Comparison of ENCODE assay signal across 10 mouse cellular contexts in the genomic region with DNA sequence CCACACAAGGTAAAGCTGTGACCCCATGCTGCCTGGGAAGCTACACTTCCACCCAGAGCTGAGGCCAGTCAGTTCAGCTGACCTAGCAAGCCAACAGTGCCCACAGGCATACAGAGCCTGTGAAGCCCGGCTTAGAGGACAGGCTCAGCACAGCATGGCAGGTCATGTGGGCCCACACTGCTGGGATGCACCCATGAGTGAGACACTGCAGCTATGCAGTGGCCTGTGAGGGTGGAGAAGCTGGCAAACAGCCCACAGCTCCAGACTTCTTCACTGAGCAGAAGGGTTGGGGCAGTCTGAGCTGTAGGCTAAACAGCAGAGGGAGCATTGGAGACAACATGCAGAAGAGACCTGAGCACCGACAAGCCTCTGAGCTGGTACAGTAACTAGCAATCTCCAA. TPM values are rescaled to one million over a fixed set of nuclear protein-coding genes. Genes with fewer than 3 reads are reported as not detected.
A peak's percentile ranks its signal among the peaks of the same experiment; 100 is the strongest.
DNase-seq lines count a peak whose midpoint lies in the region; ATAC-seq lines count a peak whose summit lies in the region.
"Had no signal": no experiment of that assay in that cellular context is flagged by ENCODE, and none has a peak within 500 bp of the region (broad histone marks: within the 10 kb centered on the region; RNA-seq: fewer than 3 reads in every experiment).

No protein-coding gene starts in this region.

- no peak overlapping the region for H3K27ac ChIP-seq in kidney, embryonic 16.5 days (ENCODE audit: low read length)
- no peak overlapping the region for H3K27ac ChIP-seq in forebrain, embryonic 12.5 days
- H3K27ac ChIP-seq: liver, embryonic 15.5 days; neural tube, embryonic 13.5 days had no signal

- H3K4me1 ChIP-seq in kidney, embryonic 16.5 days (ENCODE audit: insufficient read depth, low read length) = no peaks in the 10 kb centered on the region
- no peaks in the 10 kb centered on the region for H3K4me1 ChIP-seq in forebrain, embryonic 12.5 days
- H3K4me1 ChIP-seq: liver, embryonic 15.5 days; neural tube, embryonic 13.5 days had no signal

- no peak overlapping the region for H3K4me3 ChIP-seq in kidney, embryonic 16.5 days (ENCODE audit: low read length)
- no peak overlapping the region for H3K4me3 ChIP-seq in forebrain, embryonic 12.5 days (replicated peaks)
- H3K4me3 ChIP-seq: liver, embryonic 15.5 days; neural tube, embryonic 13.5 days had no signal

- H3K9ac ChIP-seq in kidney, embryonic 16.5 days (replicated peaks; ENCODE audit: low read length) = no peak overlapping the region
- H3K9ac ChIP-seq in forebrain, embryonic 12.5 days = no peak overlapping the region
- H3K9ac ChIP-seq: liver, embryonic 15.5 days; neural tube, embryonic 13.5 days had no signal

- WGBS in kidney, embryonic 16.5 days = 61% methylated on average over 2 of the region's 2 CpGs
- WGBS in forebrain, embryonic 12.5 days = 77% methylated on average over 2 of the region's 2 CpGs

- no peaks in the 10 kb centered on the region for H3K9me3 ChIP-seq in kidney, embryonic 16.5 days (ENCODE audit: low read length)
- no peaks in the 10 kb centered on the region for H3K9me3 ChIP-seq in forebrain, embryonic 12.5 days
- H3K9me3 ChIP-seq: liver, embryonic 15.5 days; neural tube, embryonic 13.5 days had no signal

- DNase-seq in frontal cortex, postnatal 36 days (ENCODE audit: low spot score in 2 of 2) = peak; percentile 7 to 14
- no peak for DNase-seq in frontal cortex, postnatal 14 days (ENCODE audit: low spot score in 2 of 2)
- peak; percentile 56 to 68 for DNase-seq in kidney, postnatal 4 days
- peak; percentile 31 for DNase-seq in 3134 (ENCODE audit: extremely low read depth, insufficient read length, low spot score)
- DNase-seq in frontal cortex, postnatal 25 days (ENCODE audit: low spot score in 2 of 2) = no peak

- no peaks in the 10 kb centered on the region for H3K36me3 ChIP-seq in kidney, embryonic 16.5 days (ENCODE audit: insufficient read depth, low read length)
- no peaks in the 10 kb centered on the region for H3K36me3 ChIP-seq in forebrain, embryonic 12.5 days (replicated peaks)
- H3K36me3 ChIP-seq: liver, embryonic 15.5 days; neural tube, embryonic 13.5 days had no signal

- no peak overlapping the region for H3K4me2 ChIP-seq in kidney, embryonic 16.5 days (replicated peaks; ENCODE audit: low read depth, low read length)
- H3K4me2 ChIP-seq in forebrain, embryonic 12.5 days = no peak overlapping the region
- H3K4me2 ChIP-seq: liver, embryonic 15.5 days; neural tube, embryonic 13.5 days had no signal

- H3K27me3 ChIP-seq in kidney, embryonic 16.5 days (ENCODE audit: insufficient read depth, low read length) = 0 out of 2 replicates have a peak, but pooled peaks cover 3% of the 10 kb centered on the region
- H3K27me3 ChIP-seq in forebrain, embryonic 12.5 days = no peaks in the 10 kb centered on the region
- H3K27me3 ChIP-seq: neural tube, embryonic 13.5 days had no signal

- no peak; the same call in 1 of the 2 replicates for ATAC-seq in kidney, embryonic 16.5 days (ENCODE audit: low FRiP score, low TSS enrichment)
- 0 out of 2 replicates have a peak, but pooled peaks have one; percentile 19 for ATAC-seq in erythroid progenitor cell, adult 5-6 weeks (replicated peaks; ENCODE audit: low FRiP score, poor library complexity, severe bottlenecking)
- no peak for ATAC-seq in forebrain, embryonic 12.5 days (ENCODE audit: low FRiP score)

RNA-seq across cellular contexts. Expression of a gene that starts 16.3 kb away (rescaled TPM):
- polyA plus RNA-seq in kidney, embryonic 16.5 days (2015; fragmentation: Nextera tagmentation; extraction: Ambion mirVana) = 41.5 and 47.9 TPM in 2 replicates
- total RNA-seq in erythroid progenitor cell, adult 5-6 weeks (2015; ENCODE audit: low replicate concordance) = 94.7 and 95.1 TPM in 2 replicates
- 71.8 and 75.6 TPM in 2 replicates for total RNA-seq in erythroid progenitor cell, adult 5-6 weeks (2017; ENCODE audit: low replicate concordance)
- 76.6 and 92.6 TPM in 2 replicates for polyA plus RNA-seq in forebrain, embryonic 12.5 days (2016; fragmentation: Nextera tagmentation; extraction: Ambion mirVana)

RNA-seq across cellular contexts. Expression of a gene that starts 32.4 kb away (rescaled TPM):
- 177 and 196 TPM in 2 replicates for polyA plus RNA-seq in kidney, embryonic 16.5 days (2015; fragmentation: Nextera tagmentation; extraction: Ambion mirVana)
- 23.8 and 28.1 TPM in 2 replicates for total RNA-seq in erythroid progenitor cell, adult 5-6 weeks (2015; ENCODE audit: low replicate concordance)
- 10.7 and 11.6 TPM in 2 replicates for total RNA-seq in erythroid progenitor cell, adult 5-6 weeks (2017; ENCODE audit: low replicate concordance)
- polyA plus RNA-seq in forebrain, embryonic 12.5 days (2016; fragmentation: Nextera tagmentation; extraction: Ambion mirVana) = 113 and 119 TPM in 2 replicates

RNA-seq across cellular contexts. Expression of a gene that starts 44.3 kb away (rescaled TPM):
- polyA plus RNA-seq in kidney, embryonic 16.5 days (2015; fragmentation: Nextera tagmentation; extraction: Ambion mirVana) = 62.5 and 66.5 TPM in 2 replicates
- total RNA-seq in erythroid progenitor cell, adult 5-6 weeks (2015; ENCODE audit: low replicate concordance) = 4.7 and 12.6 TPM in 2 replicates
- total RNA-seq in erythroid progenitor cell, adult 5-6 weeks (2017; ENCODE audit: low replicate concordance) = 4.1 and 4.6 TPM in 2 replicates
- 57.7 and 60.2 TPM in 2 replicates for polyA plus RNA-seq in forebrain, embryonic 12.5 days (2016; fragmentation: Nextera tagmentation; extraction: Ambion mirVana)

RNA-seq across cellular contexts. Expression of a gene that starts 46.7 kb away (rescaled TPM):
- polyA plus RNA-seq in kidney, embryonic 16.5 days (2015; fragmentation: Nextera tagmentation; extraction: Ambion mirVana) = 200 and 219 TPM in 2 replicates
- 42.3 and 63.8 TPM in 2 replicates for total RNA-seq in erythroid progenitor cell, adult 5-6 weeks (2015; ENCODE audit: low replicate concordance)
- total RNA-seq in erythroid progenitor cell, adult 5-6 weeks (2017; ENCODE audit: low replicate concordance) = 77.8 and 113 TPM in 2 replicates
- polyA plus RNA-seq in forebrain, embryonic 12.5 days (2016; fragmentation: Nextera tagmentation; extraction: Ambion mirVana) = 213 and 225 TPM in 2 replicates

RNA-seq across cellular contexts. Expression of a gene that starts 56.6 kb away (rescaled TPM):
- 7.1 and 7.8 TPM in 2 replicates for polyA plus RNA-seq in kidney, embryonic 16.5 days (2015; fragmentation: Nextera tagmentation; extraction: Ambion mirVana)
- 2.2 TPM in 1 of 2 replicates, not detected in the other for total RNA-seq in erythroid progenitor cell, adult 5-6 weeks (2015; ENCODE audit: low replicate concordance)
- not detected in 2 replicates for total RNA-seq in erythroid progenitor cell, adult 5-6 weeks (2017; ENCODE audit: low replicate concordance)
- polyA plus RNA-seq in forebrain, embryonic 12.5 days (2016; fragmentation: Nextera tagmentation; extraction: Ambion mirVana) = 0.23 and 0.43 TPM in 2 replicates

Comparison
In these comparisons a context has a peak if more than half of its experiments do, and no peak if none do; other contexts are left out.
1. DNase-seq: peak in frontal cortex, postnatal 36 days (2 of 2), kidney, postnatal 4 days (2 of 2) and 3134 (single experiment); none in frontal cortex, postnatal 14 days (0 of 2) and frontal cortex, postnatal 25 days (0 of 2).